Mouse (Mus musculus) adrenal gland, adult 2 months (tissue): ENCODE results near the gene Fabp2. TPM values are rescaled to one million over a fixed set of nuclear protein-coding genes. Genes with fewer than 3 reads are reported as not detected.
"Not testable (repeated sequence)": the region's sequence is repeated elsewhere in the genome, so short reads cannot be mapped to it uniquely, and the experiment has no call there.

Source experiments
- DNase-seq: peaks from one replicate; pipeline ENCODE4 v3.0.0; 2021
- polyA plus RNA-seq: library from polyadenylated mRNA; depleted of rRNA; stranded (reverse); fragments of >200 nt; gene quantifications from 2 replicates; pipeline ENCODE4 v1.2.3, GENCODE M21; 2012; rRNA removed
- total RNA-seq, 2 experiments: library from RNA; stranded (reverse); gene quantifications; 2 replicates each; pipeline ENCODE4 v1.2.3; 2021

The Fabp2 gene
- total and polyA plus RNA-seq, 3 experiments = not detected

- no peak for DNase-seq
Observed at GRCm38 (mm10) chr3:122920572-122921435, 25.9 kb downstream of the Fabp2 start.

- DNase-seq = no peak
Observed at GRCm38 (mm10) chr3:122921676-122922527, 27.0 kb downstream of the Fabp2 start.

- DNase-seq = no peak
Observed at GRCm38 (mm10) chr3:122923147-122923546, 28.3 kb downstream of the Fabp2 start.

DNA sequence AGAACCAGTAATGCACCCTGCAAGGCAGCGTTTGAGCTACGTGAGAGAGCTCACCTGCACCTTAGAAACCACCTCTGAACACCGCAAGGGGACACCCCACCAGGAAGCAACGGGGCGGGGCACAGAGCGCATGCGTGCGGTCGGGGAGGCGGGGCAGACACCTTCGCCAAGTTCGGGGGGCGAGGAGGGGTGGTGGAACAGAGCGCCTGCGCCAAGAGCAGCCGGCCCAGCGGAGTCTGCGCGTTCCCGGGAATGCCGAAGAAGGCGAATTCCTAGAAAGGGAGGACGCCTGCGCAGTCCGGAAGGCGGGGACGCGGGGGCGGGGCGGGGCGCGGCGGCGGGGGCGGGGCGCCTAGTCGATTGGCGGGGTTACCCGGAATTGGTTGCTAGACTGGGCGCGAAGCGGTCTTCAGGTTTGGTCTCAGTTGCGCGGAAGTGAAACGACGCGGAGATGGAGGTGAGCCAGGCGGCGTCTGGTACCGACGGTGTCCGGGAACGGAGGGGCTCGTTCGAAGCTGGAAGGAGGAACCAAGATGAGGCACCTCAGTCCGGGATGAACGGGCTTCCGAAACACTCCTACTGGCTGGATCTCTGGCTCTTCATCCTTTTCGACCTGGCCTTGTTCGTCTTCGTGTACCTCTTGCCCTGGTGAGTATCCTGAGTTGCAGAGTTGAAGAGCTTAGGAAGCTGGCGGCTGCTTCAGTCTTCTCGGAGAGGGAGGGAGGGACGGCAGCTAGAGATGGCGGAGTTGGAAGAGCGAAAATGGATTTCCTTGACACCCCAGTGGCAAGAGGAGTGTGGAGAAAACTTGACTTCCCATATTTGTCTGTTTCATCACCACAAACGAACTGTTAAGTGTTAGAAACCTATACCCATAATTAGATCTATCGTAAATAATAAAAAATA is 29.4 kb downstream of the Fabp2 start, which contains the start of gene 1810037I17Rik:
TSS of gene 1810037I17Rik (plus strand) at position 195 of the 906 bp plus-strand sequence.
- peak; percentile 98 for DNase-seq

- DNase-seq = no peak
Observed at GRCm38 (mm10) chr3:122929723-122930122, 34.9 kb downstream of the Fabp2 start.

DNA sequence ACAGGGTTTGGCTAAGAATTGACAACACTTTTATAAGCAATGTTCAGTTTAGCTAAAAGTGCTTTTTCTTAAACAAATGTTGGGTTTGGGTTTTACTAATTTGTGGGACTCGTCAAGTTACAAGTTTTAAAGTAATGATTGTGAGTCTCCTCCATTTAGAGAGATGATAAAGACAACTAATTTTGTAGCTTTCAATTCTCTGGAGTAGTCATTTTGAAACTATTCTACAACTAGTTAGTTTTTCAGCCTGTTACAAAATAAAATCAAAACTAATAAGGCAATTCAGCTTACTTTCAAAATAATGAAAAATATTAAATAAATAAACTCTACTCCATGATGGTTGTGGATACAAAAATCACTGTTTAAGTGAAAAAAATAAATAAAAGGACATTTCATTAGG is 37.6 kb downstream of the Fabp2 start:
- DNase-seq = no peak

DNA sequence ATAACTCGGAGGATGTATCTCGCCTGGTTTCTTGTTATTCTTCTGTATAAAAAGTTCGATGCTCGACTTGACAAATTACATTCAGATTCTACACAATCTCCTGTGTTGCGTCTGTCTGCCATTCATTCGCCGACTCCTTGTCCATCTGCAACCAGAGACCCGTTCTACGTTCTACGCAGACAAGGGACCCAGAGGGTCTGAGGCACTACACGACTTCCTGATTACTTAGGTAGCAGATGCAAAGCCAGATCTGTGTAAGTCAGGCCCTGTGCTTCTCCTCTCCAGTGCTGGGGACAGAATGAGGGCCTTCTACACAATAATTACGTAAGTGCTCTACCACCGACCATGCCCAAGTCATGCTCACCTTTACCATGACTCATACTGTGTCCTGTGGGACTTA is 42.3 kb downstream of the Fabp2 start:
- not testable (repeated sequence) for DNase-seq

DNA sequence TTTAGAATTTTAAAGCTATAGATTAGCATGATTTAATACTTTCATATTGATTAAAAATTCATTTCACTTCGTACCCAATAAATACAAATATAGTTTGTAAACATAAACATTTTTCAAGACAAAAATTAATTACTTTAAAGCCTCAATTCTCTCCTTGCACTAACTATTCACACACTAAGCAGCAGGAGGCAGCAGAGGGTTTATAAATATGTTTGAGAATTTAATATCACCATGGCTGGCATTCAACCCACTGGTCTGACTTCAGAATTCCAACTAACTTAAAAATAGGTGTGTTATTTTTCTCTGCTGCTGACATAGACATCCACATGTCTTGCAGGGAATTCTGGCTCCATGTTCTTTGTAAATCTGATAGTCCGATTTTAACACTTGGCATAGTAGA is 44.3 kb downstream of the Fabp2 start:
- no peak for DNase-seq

GRCm38 (mm10) chr3:122943387-122943890 is 48.6 kb downstream of the Fabp2 start:
- peak; percentile 62 for DNase-seq

Other genes starting within 250 kb of the Fabp2 start
- gene Pde5a, start 166.1 kb upstream of the Fabp2 start, total RNA-seq = 10 to 100 TPM; 46.5 to 48.8 TPM
- 4.6 and 7.3 TPM in 2 replicates for gene Pde5a, start 166.1 kb upstream of the Fabp2 start, polyA plus RNA-seq
- not detected for gene Gm10959, start 24.3 kb downstream of the Fabp2 start, total RNA-seq
- not detected in 2 replicates for gene Gm10959, start 24.3 kb downstream of the Fabp2 start, polyA plus RNA-seq
- 10 to 100 TPM; 46.0 to 59.0 TPM for gene 1810037I17Rik, start 29.1 kb downstream of the Fabp2 start, total RNA-seq
- gene 1810037I17Rik, start 29.1 kb downstream of the Fabp2 start, polyA plus RNA-seq = 17.1 and 18.3 TPM in 2 replicates
- gene Usp53, start 89.4 kb downstream of the Fabp2 start, total RNA-seq = 10 to 100 TPM; 26.1 to 27.5 TPM
- 2.0 and 3.3 TPM in 2 replicates for gene Usp53, start 89.4 kb downstream of the Fabp2 start, polyA plus RNA-seq
- gene Myoz2, start 139.9 kb downstream of the Fabp2 start, total RNA-seq = under 1 TPM in 1 of 2 experiments, not detected in 1; 0.41 TPM
- gene Myoz2, start 139.9 kb downstream of the Fabp2 start, polyA plus RNA-seq = not detected in 2 replicates